Mouse (Mus musculus): ENCODE results near the gene Gm1604a.
"Not testable (repeated sequence)": the region's sequence is repeated elsewhere in the genome, so short reads cannot be mapped to it uniquely, and the experiment has no call there.

Gene Gm1604a

DNA sequence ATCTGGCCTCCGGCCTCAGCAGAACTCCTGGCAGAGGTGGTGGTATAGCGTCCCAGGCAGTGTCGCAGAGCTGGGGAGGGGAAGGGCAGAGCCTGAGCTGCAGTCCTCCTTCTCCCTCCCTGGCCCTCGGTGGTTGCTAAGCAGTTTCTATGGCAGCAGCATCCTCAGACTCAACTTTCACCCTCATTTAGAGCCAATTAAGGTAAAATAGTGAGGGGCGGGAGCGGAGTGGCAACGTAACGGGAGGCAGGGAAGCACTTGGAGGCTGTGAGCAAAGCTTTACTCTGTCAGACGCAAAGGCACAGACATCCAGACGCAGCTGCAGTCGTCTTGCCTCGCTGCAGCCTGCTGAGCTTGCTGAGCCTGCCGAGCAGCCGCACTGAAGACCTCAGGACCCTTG is at the start of gene Gm1604a:
Gene Gm1604a, plus strand, starts transcription at position 312 of the 400 bp plus-strand sequence.
- in situ Hi-C loops (cut with MboI, MseI), result not testable (repeated sequence)

DNA sequence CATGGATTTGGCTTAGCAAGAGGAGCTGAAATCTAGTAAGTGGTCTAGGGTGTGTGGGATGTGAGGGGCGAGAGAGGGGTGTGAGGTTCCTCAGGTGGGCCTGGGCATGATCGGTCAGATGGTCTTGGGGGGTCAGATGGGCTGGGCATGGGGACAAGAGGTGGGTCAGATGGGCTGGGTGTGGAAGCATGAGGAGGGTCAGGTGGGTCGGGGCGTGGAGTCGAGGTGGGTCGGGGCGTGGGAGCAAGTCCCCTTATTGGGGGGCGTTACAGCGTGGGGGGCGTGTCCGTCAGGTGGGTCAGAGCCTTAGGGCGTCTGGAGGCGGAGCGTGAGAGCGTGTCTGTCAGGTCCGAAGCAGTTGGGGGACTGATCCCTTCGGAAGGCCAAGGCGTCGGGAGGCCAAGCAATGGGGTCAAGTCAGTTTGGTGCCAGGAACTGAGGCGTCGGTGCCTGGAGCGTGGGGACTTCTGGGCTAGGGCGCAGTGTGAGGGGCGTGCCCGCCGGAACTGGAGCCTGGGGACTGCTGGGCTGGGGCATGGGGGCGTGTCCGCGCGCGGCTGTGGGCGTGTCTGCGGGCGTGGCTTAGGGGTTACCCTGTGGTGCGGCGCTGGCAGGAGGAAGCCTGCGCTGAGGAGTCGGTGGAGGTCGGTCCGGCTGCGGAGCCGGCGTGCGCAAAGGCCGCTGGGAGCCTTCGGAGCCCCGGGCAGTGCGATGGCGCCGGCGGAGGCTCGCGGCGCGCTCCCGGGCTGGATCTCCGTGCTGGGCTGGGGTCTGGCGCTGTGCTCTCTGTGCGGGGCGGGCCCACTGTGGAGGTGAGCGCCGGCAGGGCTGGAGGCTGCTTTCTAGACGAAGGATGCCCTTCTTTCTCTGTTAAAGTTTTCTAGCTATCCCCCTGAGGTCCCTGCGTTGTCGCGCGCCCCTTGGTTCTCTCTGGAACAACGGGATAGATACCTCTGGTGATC is 46.8 kb upstream of the Gm1604a start, which contains the start of gene Gm49721:
Gene Gm49721, plus strand, starts transcription at position 618 of the 962 bp plus-strand sequence.
- in situ Hi-C loops (cut with MboI, MseI), result not testable (repeated sequence)

DNA sequence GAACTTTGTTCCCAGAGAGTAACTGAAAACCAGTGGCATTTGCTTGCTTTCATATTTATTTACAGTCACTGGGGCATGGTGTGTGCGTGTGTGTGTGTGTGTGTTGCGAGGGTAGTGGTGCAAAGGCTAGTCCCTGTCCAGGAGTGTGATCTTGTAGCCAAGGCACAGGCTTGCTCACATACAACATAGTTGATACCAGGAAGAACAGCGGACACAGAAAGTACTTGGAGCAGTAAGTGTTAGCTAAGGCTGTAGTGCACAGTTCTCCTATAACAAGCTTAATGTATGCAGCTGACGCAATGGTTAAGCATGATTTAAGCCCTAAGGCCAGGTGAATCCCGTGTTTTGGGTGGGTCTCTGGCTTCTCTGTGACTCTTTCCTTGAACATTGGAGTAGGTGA is 46.0 kb upstream of the Gm1604a start:
- in situ Hi-C loops (cut with MboI, MseI), result not testable (repeated sequence)

DNA sequence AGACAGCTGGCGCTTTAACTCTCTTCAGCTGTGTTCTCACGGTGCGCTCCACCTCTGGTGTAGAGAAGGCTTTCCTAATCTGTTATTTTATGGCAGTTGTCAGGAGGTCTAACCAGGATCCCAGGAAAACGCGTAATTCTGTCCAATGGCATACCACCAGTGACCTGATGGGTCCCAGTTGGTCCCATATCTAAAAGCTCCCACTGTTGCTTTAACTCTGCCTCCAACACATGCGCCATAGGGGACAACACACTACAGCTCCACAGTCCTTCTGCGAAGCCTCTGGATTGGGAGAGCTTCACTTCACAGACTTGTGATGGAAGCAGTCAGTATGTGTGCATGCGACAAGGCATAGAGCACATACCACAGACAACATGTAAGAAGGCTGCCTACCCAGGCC is 45.2 kb upstream of the Gm1604a start:
- in situ Hi-C loops (cut with MboI, MseI), result loop anchor here (5.0 kb wide), 1 partner anchor 1167 kb away; the partner anchor contains the start of genes Gm49673 and Rnaset2a

DNA sequence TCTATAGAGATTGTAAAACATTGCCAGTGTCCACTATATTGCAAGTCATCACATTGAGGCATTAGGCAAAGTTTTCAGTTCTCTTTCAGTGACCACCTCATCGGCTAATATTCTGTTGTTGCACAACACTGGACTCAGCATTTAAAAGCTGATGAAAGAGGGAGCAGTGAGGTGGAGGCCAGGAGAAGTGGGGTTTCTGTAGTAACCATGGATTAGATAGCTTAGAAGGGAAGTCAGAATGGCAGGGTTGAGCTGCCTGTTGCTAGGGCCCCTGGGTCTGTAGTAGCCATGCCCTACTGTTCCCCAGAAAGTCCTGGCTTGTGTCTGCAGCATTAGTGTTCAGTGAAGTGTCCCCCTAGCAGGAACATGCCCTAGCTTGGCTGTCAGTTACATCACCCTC is 39.2 kb upstream of the Gm1604a start:
- in situ Hi-C loops (cut with MboI, MseI), result not testable (repeated sequence)

DNA sequence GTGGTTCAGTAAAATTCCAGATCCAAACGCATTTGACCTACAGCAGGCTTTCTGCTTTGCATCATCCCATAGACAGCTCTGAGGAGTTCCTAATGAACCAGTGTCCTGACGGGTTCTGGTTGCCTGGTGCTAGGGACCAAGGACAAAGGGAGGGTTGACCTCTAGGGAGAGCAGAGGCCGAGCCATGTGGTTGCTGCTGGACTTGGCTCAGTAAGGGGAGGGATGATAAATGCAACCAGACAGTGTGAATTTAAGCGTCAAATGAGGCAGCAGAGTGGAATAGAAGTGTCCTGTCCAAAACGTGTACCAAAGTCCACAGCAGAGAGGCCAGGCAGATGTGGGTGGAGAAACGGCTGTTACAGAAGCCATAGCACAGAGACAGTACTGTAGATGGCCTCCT is 29.9 kb upstream of the Gm1604a start:
- in situ Hi-C loops (cut with MboI, MseI), result loop anchor here (5.0 kb wide), 1 partner anchor 1137 kb away; no protein-coding TSS in a partner anchor

DNA sequence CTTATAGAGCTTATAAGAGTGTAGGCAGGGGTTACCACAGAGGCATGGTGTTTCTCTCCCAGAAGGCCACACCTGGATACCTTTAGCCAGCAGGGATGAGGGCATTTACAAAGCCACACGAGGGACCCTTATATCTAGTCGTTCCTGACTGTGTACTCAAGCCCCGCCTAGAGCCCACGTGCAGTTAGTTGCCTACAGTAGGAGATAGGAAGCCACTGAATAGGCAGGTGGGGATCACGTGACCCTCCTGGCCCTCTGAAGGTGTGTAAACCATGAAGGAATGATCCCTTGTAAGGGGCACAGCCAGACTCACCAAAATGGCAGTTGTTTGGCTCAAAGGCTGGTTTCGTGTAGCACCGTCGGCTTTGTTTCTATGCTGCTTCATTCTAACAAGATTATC is 28.5 kb upstream of the Gm1604a start:
- in situ Hi-C loops (cut with MboI, MseI), result loop anchor here (5.0 kb wide), 1 partner anchor 1135 kb away; no protein-coding TSS in a partner anchor

DNA sequence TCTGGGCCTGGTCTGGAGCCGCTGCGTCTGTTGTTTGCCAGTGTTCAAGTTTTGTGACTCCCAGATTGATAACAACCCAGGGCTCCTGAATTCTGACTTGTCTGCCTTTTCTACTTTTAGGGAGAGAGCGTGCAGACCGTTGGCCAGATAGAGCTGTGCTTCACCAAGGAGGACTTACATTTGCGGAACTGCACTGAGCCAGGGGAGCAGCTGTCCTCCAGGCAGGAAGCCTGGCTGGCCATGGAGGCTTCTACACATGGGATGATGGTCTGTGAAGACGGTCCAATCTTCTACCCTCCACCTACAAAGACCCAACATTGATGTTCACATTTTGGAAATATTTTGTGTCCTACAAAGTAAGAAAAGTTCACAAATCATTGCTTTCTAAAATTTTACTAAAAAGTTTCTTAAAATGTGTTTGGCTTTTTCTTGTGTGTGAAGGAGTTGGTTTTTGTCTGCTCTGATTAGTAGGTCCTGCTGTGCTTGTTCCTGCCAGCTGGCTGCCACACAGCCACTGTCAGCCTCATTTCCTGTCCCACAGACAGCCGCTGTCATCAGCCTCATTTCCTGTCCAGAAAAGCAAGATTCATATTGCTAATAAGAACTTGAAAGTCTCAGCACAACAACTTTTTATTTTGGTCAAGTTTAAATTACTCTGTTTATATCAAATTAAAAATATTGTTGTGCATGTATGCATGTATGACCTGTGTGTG is 27.4 kb upstream of the Gm1604a start:
- in situ Hi-C loops (cut with MboI, MseI), result loop anchor here (5.0 kb wide), 1 partner anchor 1134 kb away; no protein-coding TSS in a partner anchor

DNA sequence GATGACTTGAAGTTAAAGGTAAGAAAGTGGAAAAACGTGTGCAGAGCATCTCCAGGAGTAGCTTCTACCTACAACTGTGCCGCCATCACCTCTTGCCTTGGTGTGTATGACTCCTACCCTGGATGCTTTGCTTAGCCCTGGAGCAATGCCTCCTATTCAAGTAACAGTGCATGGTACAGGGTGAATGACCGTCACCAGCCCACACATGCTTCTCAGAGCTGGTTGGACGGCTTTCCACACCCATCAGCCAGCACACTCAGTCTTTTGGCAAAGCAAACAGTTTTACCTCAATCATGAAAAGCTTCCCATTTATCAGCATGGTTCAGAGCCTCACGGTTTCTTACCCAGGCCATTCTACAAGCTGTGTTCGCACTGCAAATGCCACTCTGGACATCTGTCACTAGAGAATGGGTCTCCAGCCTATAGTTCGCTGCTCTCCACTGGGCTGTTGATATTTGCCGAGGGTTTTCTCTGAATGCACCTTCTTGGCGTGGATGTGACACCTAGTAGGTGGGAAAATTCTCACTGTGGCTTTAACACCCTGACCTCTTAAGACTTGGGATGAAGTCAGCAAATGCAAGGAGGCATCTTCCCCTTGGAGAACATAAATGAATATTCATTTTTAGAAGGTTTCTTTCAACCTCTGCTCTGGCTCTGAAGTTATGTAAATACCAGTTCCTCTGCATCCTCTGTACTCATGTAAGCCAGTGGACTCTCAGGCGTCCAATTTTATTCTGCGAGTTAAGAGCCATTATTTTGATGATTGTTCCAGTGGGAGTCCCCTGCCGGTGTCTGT is 23.4 kb upstream of the Gm1604a start:
- in situ Hi-C loops (cut with MboI, MseI), result not testable (repeated sequence)

DNA sequence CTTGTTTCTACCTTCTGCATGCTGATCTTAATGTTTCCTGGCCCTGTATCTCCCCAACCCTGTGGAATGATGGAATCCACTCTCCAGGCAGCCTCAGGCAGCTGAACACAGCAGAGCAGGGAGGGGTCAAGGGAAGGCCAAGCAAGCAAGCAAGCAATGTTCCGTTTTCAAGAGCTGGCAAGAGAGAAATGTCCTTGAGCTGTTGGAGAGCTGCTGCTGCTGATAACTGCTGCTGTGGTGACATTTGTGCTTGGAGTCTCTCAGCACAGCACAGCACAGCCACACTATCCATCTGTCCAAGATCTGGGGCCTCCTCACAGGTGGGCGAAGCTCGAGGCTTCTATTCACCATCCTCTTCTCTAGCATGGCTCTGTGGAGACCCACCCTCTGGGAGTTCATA is 22.0 kb upstream of the Gm1604a start:
- in situ Hi-C loops (cut with MboI, MseI), result not testable (repeated sequence)

DNA sequence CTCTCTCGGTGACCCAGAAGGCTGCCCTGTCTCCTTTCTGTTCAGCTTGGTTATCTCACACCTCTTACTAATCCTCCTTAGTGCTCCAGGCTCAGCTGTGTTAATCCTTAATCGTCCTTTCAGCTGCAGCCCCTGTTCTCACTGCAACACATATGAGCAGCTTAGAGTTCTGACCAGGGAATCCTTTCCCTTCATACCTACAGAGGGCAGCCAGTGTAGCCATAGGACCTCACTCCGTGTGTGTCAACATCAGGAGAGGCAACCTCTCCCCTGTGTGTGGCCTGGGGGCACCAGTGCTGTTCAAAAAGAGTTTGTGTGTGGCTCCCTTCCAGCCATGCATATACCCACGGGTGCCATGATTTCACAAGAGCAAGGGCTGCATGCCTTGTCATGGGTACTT is 19.7 kb upstream of the Gm1604a start:
- in situ Hi-C loops (cut with MboI, MseI), result not testable (repeated sequence)

DNA sequence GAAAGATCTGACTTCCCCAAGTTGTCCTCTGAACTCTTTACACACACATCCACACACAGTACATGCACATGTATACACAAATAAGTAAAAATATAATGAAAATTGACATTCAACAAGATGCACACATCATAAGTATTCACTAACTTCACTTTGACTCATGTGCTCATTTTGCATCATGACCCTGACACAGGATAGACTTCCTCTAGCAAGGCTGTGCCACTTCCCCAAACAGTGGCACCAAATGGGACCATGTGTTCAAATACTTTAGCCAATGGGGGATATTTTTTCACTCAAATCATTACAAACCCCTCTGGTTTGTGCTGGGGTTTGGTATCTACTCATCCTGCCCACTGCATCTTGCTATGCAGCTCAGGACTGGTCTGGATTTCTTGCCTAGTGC is 16.5 kb upstream of the Gm1604a start:
- in situ Hi-C loops (cut with MboI, MseI), result not testable (repeated sequence)

DNA sequence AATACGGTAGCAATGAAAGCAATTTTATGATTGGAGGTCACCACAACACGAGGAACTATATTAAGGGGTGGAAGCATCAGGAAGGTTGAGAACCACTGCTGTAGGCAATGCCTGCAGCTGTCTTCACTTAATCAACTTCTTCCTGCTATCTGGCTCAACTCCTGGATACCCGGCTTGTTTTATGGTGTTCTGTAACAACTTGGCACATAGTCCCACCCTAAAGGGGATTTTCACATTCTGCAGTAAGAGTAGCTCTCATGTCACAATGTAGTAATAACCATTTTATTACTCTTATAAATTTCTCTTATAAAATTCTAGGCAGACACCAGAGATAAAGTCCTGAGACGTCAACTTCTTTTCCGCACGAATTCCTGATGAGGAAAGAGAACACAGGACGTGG is 15.9 kb upstream of the Gm1604a start:
- in situ Hi-C loops (cut with MboI, MseI), result not testable (repeated sequence)

DNA sequence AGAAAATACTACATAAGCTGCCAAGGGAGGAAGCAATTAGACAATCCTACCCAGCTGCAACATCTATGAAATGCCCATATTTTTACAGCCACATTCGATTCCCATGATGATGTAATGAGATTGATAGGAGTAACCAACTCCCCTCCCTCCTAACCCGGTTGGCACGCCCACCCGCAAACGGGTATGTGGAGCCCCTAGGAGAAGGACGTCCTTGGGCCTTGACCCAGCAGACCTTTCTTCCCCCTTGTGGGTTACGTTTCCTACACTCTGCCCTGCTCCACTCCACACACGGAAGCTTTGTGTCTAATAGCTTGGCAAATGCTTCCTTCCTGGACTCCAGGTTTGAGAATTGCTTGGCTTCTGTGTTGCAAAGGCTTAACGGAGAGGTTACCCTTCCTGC is 15.5 kb upstream of the Gm1604a start:
- in situ Hi-C loops (cut with MboI, MseI), result not testable (repeated sequence)

DNA sequence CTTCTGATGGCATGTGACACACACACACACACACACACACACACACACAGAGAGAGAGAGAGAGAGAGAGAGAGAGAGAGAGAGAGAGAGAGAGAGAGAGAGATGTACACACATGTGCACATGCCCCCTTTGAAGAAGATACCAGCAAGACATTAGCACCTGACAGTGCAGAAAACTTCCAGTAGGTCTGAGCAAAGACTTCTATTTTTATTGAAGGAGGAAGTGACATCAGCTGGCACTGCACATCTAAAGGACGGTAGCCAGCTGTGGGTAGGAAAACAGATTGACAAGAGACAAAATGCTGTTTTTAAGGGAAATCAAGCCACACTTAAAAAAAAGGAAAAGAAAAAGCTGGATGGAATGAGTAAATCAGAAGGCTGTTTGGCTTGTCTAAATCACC is 11.2 kb upstream of the Gm1604a start:
- in situ Hi-C loops (cut with MboI, MseI), result not testable (repeated sequence)

DNA sequence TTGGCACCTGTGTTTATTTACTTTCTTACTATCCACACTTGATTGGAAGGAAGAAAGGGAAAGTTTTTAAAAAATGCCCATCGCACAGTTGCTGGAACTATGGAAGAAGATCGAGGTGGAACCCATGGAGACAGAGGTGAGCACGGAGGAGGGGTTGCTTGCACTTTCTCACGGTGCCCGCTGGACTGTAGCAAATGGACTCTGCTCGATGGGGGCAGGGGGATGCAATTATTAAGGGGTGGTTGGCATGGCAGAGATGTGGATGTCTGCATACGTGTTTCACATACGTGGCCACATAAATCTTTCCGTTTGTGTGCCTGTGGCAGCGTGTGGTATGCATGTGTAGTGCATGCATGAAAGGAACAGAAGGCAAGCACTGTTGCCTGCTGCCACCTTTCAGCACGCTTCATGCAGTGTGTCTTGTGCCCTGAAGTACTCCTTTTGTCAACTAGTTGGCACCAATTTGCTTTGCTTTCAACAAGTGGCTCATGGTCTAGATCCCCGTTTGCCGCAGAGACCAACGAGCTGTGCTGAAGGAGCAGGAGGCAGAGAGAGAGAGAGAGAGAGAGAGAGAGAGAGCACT is 487 bp downstream of the Gm1604a start:
- in situ Hi-C loops (cut with MboI, MseI), result not testable (repeated sequence)

DNA sequence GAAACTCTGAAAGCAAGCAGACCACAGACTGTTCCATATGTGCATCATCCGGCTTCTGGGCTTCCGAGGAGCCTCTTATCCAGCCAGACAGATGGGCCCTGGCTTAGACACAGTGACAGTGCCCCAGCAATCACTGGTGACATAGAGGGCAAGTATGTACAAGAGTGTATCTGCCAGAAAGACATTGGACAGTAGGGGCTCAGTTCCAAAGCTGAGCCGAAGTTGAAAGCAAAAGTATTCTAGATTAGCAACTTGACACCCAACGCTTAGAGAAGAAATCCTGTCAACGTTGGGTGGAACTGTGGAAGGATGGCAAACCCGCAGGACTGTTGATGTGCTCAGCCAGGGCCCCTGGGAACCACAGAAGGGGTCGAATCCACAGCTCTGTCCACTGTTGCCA is 4.8 kb downstream of the Gm1604a start:
- in situ Hi-C loops (cut with MboI, MseI), result loop anchor here (10.0 kb wide), 1 partner anchor 1065 kb away; no protein-coding TSS in a partner anchor

DNA sequence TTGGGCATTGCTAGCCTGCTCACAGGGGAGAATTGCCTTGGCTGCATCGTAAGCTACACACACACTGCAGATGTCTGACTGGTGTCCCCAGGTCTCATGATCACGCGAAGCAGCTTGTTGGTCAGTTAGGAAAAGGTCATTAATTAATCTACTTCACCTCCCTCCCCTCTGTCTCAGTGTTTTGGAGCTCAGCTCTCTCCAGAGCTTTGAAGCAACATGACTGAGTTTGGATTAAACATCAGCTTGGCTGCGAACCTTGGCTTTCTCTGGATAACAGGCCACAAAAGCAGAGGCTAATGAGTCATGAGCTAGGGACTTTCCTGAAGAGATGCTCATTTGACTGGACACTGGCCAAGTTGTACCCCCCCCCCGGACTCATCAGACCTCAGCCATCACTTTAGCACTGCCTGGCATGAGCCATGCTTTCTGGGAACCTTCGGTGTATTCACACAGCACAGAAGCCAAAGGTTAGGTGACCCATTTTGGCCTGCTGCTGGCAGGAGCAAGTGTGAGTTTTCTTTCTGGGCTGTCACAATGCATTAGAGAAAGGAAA is 5.3 kb downstream of the Gm1604a start:
- in situ Hi-C loops (cut with MboI, MseI), result loop anchor here (10.0 kb wide), 1 partner anchor 1064 kb away; no protein-coding TSS in a partner anchor

DNA sequence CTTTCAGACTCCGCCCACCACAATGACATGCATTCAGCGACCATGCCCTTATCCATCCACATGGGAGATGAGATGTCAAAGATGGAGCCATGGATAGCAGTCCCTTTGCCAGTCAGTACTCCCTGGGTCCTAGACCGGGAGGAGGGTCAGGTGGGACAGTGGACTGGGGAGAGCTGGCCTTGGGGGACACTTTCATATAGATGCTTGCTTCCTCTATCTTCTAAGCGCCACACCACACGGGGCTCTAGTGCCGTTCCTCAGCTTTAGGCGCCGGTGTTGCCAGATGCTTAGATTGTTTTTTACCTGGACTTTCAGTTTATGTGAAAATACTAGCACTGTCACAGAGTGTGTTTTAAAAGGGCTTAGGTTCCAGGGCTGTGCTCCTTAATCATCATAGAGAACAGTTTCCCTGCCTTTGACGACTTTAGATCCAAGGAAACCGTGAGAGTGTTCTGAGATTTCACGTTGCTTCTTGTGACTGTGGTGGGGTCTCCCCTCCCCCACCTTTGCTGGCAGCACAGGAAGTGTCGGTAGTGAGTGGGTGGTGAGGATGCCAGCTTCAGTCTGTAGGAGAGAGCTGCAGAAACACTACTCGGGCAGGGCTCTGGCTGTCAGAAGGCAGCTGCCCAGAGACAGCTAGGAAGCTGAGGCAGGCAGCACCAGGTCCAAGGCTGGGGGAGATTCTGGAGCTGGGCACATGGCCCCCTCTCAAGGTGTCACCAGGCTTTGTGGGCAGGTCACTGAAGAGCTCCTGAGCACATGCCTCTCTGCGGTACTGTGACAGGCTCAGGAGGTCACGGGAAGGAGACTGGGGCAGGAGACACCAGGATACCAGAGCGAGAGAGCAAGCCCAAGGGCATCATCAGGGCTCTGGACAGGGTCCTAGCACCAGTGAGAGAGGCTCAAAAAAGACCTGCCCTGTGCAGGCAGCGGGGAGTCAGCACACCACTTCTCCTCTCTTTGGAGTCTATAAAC is 8.1 kb downstream of the Gm1604a start:
- in situ Hi-C loops (cut with MboI, MseI), result loop anchor here (10.0 kb wide), 1 partner anchor 1061 kb away; no protein-coding TSS in a partner anchor

All from regulatory T cell (primary cell).